Mouse (Mus musculus) kidney, adult 11 months (tissue): ENCODE results near the gene Gm14295.
"Not testable (repeated sequence)": the region's sequence is repeated elsewhere in the genome, so short reads cannot be mapped to it uniquely, and the experiment has no call there.

Experiments used
- DNase-seq: peaks from one replicate; pipeline ENCODE4 v3.0.0; 2022

Gm14295 gene

DNA sequence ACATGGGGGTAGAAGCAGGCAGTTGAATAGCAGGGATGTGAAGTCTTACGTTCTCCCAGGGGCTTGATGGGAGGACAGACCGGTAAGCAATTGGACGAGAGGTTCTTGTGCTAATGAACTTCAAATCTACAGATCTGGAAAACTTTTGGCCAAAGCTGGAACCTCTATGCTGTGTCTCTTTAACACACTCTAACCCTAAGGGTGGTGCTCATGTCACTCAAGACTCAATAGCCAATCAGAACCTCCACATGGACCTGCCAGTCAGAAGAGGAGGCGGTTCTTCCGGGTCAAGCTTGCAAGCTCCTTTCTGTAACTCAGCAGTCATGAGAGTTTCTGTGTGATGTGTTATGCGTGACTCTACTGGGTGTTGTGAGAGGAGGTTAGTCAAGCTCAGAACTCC, at the start of gene Gm14295:
TSS of gene Gm14295 (plus strand) at position 301 of the 400 bp plus-strand sequence.
- DNase-seq = not testable (repeated sequence)

DNA sequence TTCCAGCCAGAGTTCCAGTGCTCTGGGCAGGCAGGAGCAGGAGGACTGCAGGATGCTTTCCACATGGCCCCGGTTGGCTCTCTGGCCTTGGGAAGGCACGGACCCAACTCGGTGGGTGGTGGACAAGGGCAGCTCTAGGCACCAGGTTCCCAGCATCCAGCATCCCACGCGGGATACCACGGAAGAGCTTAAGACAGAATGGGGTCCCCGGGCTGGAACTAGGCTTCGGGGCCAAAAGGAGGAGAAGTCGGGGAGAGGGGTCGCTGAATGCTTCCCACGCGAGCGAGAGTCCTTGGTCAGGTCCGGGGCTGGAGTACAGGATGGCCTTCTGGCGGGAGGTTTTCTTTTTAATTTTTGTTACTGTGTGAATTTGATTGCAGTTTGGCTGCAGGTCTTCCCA, 373 bp downstream of the Gm14295 start:
- DNase-seq = not testable (repeated sequence)

DNA sequence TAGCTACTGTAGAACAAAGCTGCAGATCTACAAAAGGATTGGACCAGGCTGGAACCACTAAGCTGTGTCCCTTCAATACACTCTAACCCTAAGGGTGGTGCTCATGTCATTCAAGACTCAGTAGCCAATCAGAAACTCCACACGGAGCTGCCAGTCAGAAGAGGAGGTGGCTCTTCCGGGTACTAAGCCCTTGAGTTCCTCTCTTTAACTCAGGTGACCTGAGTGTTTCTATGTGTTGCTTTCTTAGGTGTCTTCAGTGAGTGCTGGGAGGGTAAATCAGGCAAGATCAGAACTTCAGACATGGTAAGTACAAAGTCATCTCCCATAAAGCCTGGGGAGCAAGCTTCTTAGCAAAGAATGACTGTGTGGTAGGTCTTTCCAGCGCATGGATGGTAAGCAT, 32.4 kb downstream of the Gm14295 start, which contains the start of gene Gm14408:
TSS of gene Gm14408 (plus strand) at position 301 of the 400 bp plus-strand sequence.
- not testable (repeated sequence) for DNase-seq
